Mouse (Mus musculus): ENCODE measurements around the gene Oscar. TPM values are rescaled to one million over a fixed set of nuclear protein-coding genes. Genes with fewer than 3 reads are reported as not detected.
"Not testable (repeated sequence)": the region's sequence is repeated elsewhere in the genome, so short reads cannot be mapped to it uniquely, and the experiment has no call there.

The Oscar gene
- polyA plus RNA-seq, 1 experiment, result not detected

- no peak for TF ChIP-seq POLR2A (IDR thresholded peaks at IDR 0.05; ENCODE audit: low read depth, low read length)
- no peak for TF ChIP-seq CTCF (IDR thresholded peaks at IDR 0.05; ENCODE audit: borderline replicate concordance, insufficient read depth, low read length)
- Histone ChIP-seq H3K4me3 (ENCODE audit: insufficient read depth, low read length) (no peak overlapping the region), H3K4me1 (ENCODE audit: control insufficient read depth, insufficient read depth, low read length) (no peaks in the 10 kb centered on the region), H3K27ac (ENCODE audit: insufficient read depth, low read length) (no peak overlapping the region)
These were observed 44.1 kb downstream of the Oscar start for GRCm38 (mm10) chr7:3571847-3572246.

- not testable (repeated sequence) for H3K27ac ChIP-seq (ENCODE audit: insufficient read depth, low read length); H3K4me1 ChIP-seq (ENCODE audit: control insufficient read depth, insufficient read depth, low read length); H3K4me3 ChIP-seq (ENCODE audit: insufficient read depth, low read length)
These were observed 45.4 kb downstream of the Oscar start for GRCm38 (mm10) chr7:3570580-3570979.

- TF ChIP-seq POLR2A (IDR thresholded peaks at IDR 0.05; ENCODE audit: low read depth, low read length) (no peak), CTCF (IDR thresholded peaks at IDR 0.05; ENCODE audit: borderline replicate concordance, insufficient read depth, low read length) (no peak)
- H3K4me3 ChIP-seq (ENCODE audit: insufficient read depth, low read length), result no peak overlapping the region
- no peak overlapping the region for H3K27ac ChIP-seq (ENCODE audit: insufficient read depth, low read length)
- H3K4me1 ChIP-seq (ENCODE audit: control insufficient read depth, insufficient read depth, low read length), result no peaks in the 10 kb centered on the region
These were observed 46.2 kb downstream of the Oscar start for GRCm38 (mm10) chr7:3569725-3570124.

GRCm38 (mm10) chr7:3567336-3567735 lies 48.6 kb downstream of the Oscar start:
- no peak for TF ChIP-seq POLR2A (IDR thresholded peaks at IDR 0.05; ENCODE audit: low read depth, low read length)
- no peak for TF ChIP-seq CTCF (IDR thresholded peaks at IDR 0.05; ENCODE audit: borderline replicate concordance, insufficient read depth, low read length)
- H3K4me1 ChIP-seq (ENCODE audit: control insufficient read depth, insufficient read depth, low read length), result no peaks in the 10 kb centered on the region
- no peak overlapping the region for H3K27ac ChIP-seq (ENCODE audit: insufficient read depth, low read length)
- no peak overlapping the region for H3K4me3 ChIP-seq (ENCODE audit: insufficient read depth, low read length)

Other genes with a start within 250 kb of the Oscar start
- gene Cacng8, start 225.5 kb downstream of the Oscar start, polyA plus RNA-seq (2011; ENCODE audit: insufficient read length, low read depth, missing spikeins), result 3.7 and 4.1 TPM in 2 replicates
- not detected in 2 replicates for gene Cacng6, start 192.0 kb downstream of the Oscar start, polyA plus RNA-seq (2011; ENCODE audit: insufficient read length, low read depth, missing spikeins)
- gene Tarm1, start 113.5 kb downstream of the Oscar start, polyA plus RNA-seq (2011; ENCODE audit: insufficient read length, low read depth, missing spikeins), result 0.43 TPM in 1 of 2 replicates, not detected in the other
- gene Ndufa3, start 1.2 kb upstream of the Oscar start, polyA plus RNA-seq (2011; ENCODE audit: insufficient read length, low read depth, missing spikeins), result 386 and 396 TPM in 2 replicates
- 13.7 and 17.3 TPM in 2 replicates for gene Tfpt, start 13.8 kb upstream of the Oscar start, polyA plus RNA-seq (2011; ENCODE audit: insufficient read length, low read depth, missing spikeins)
- 42.2 and 51.8 TPM in 2 replicates for gene Prpf31, start 13.8 kb upstream of the Oscar start, polyA plus RNA-seq (2011; ENCODE audit: insufficient read length, low read depth, missing spikeins)
- 68.8 and 82.0 TPM in 2 replicates for gene Cnot3, start 29.1 kb upstream of the Oscar start, polyA plus RNA-seq (2011; ENCODE audit: insufficient read length, low read depth, missing spikeins)
- 8.0 and 9.8 TPM in 2 replicates for gene Leng1, start 49.7 kb upstream of the Oscar start, polyA plus RNA-seq (2011; ENCODE audit: insufficient read length, low read depth, missing spikeins)
- 10.5 and 10.7 TPM in 2 replicates for gene Tmc4, start 61.4 kb upstream of the Oscar start, polyA plus RNA-seq (2011; ENCODE audit: insufficient read length, low read depth, missing spikeins)
- 81.5 and 85.6 TPM in 2 replicates for gene Tsen34, start 76.7 kb upstream of the Oscar start, polyA plus RNA-seq (2011; ENCODE audit: insufficient read length, low read depth, missing spikeins)
- gene Mboat7, start 77.4 kb upstream of the Oscar start, polyA plus RNA-seq (2011; ENCODE audit: insufficient read length, low read depth, missing spikeins), result 82.2 and 94.6 TPM in 2 replicates
- 1,255 and 1,395 TPM in 2 replicates for gene Rps9, start 87.8 kb upstream of the Oscar start, polyA plus RNA-seq (2011; ENCODE audit: insufficient read length, low read depth, missing spikeins)
- 0.79 TPM in 1 of 2 replicates, not detected in the other for gene Pirb, start 104.2 kb upstream of the Oscar start, polyA plus RNA-seq (2011; ENCODE audit: insufficient read length, low read depth, missing spikeins)
- not detected in 2 replicates for gene Gm15448, start 209.5 kb upstream of the Oscar start, polyA plus RNA-seq (2011; ENCODE audit: insufficient read length, low read depth, missing spikeins)
- gene Pira2, start 228.9 kb upstream of the Oscar start, polyA plus RNA-seq (2011; ENCODE audit: insufficient read length, low read depth, missing spikeins), result 0.42 TPM in 1 of 2 replicates, not detected in the other

All from embryonic fibroblast, embryonic 13.5 days (primary cell).